Mouse (Mus musculus) lung, embryonic 14.5 days (tissue): ENCODE results near the gene Pms2. TPM values are rescaled to one million over a fixed set of nuclear protein-coding genes. Genes with fewer than 3 reads are reported as not detected.

Experiments used
- ATAC-seq: fragments of 200-750 bp; cut with Nextera tagmentation; 2 replicates; pipeline ENCODE4 v1.8.0; 2017; ENCODE audit warnings: mild to moderate bottlenecking, moderate TSS enrichment, moderate library complexity; ENCODE audit not compliant: insufficient read depth
- DNase-seq: peaks from one replicate; pipeline ENCODE4 v3.0.0-alpha.2; 2015
- H3K27ac ChIP-seq: fragments of 300-500 bp; sonication (generic); 2 replicates; pipeline ENCODE4 v1.5.1; 2014; ENCODE audit warnings: low read depth, mild to moderate bottlenecking, moderate library complexity
- H3K27me3 ChIP-seq: fragments of 300-500 bp; sonication (generic); 2 replicates; pipeline ENCODE4 v1.6.1; 2014; ENCODE audit warnings: low read length, control low read depth; ENCODE audit not compliant: insufficient read depth
- H3K36me3 ChIP-seq: fragments of 300-500 bp; sonication (generic); 2 replicates; pipeline ENCODE4 v1.6.1; 2014; ENCODE audit warnings: control low read depth; ENCODE audit not compliant: insufficient read depth
- H3K4me1 ChIP-seq: fragments of 300-500 bp; sonication (generic); 2 replicates; pipeline ENCODE4 v1.6.1; 2014; ENCODE audit warnings: antibody characterized with exemption, control low read depth; ENCODE audit not compliant: insufficient read depth
- H3K4me2 ChIP-seq: fragments of 300-500 bp; sonication (generic); 2 replicates; pipeline ENCODE4 v1.6.1; 2014; ENCODE audit warnings: mild to moderate bottlenecking
- H3K4me3 ChIP-seq: fragments of 300-500 bp; sonication (generic); 2 replicates; pipeline ENCODE4 v1.5.1; 2014; ENCODE audit warnings: low read depth, low read length
- H3K9ac ChIP-seq: fragments of 300-500 bp; sonication (generic); 2 replicates; pipeline ENCODE4 v1.6.1; 2014
- H3K9me3 ChIP-seq: fragments of 300-500 bp; sonication (generic); 2 replicates; pipeline ENCODE4 v1.6.1; 2016; ENCODE audit warnings: low read depth, low read length, control low read depth
- CTCF ChIP-seq: IDR thresholded peaks from 2 replicates; pipeline ENCODE4 v1.5.1; 2016; ENCODE audit warnings: antibody characterized with exemption, low read depth
- WGBS: fragments of 180-500 bp; shearing (Covaris S2); extraction: QIAGEN DNeasy Blood & Tissue Kit; methylation state at CpG from one replicate; pipeline ENCODE4 v1.1.7; 2014; 5-methylcytosine and 5-hydroxymethylcytosine counted together
- polyA plus RNA-seq: library from polyadenylated mRNA; unstranded; fragments of >200 nt; fragmentation: Nextera tagmentation; extraction: Ambion mirVana; gene quantifications from 2 replicates; pipeline ENCODE4 v1.2.1, GENCODE M21; 2014

The Pms2 gene
- 31.9 and 33.1 TPM in 2 replicates for polyA plus RNA-seq

GRCm38 (mm10) chr5:143909417-143910400 is at the start of gene Pms2, which contains the start of gene Aimp2:
Gene Pms2 (plus strand): TSS chr5:143909964.
Gene Aimp2 (minus strand): TSS chr5:143909847.
- Histone ChIP-seq H3K4me1 (0 out of 2 replicates have a peak, but pooled peaks cover 7% of the 10 kb centered on the region), H3K4me3 (peak within 1 kb of the TSS; percentile 73), H3K27ac (peak within 1 kb of the TSS; percentile 87), H3K9me3 (no peaks in the 10 kb centered on the region), H3K9ac (peak within 1 kb of the TSS; percentile 73), H3K4me2 (peak within 1 kb of the TSS; percentile 85), H3K27me3 (no peaks in the 10 kb centered on the region), H3K36me3 (peaks cover 35% of the 10 kb centered on the region)
- under 1% methylated on average over 70 of the region's 70 CpGs for WGBS
- DNase-seq, result peak; percentile 99
- peak; percentile 99 for ATAC-seq
- no peak for TF ChIP-seq CTCF

DNA sequence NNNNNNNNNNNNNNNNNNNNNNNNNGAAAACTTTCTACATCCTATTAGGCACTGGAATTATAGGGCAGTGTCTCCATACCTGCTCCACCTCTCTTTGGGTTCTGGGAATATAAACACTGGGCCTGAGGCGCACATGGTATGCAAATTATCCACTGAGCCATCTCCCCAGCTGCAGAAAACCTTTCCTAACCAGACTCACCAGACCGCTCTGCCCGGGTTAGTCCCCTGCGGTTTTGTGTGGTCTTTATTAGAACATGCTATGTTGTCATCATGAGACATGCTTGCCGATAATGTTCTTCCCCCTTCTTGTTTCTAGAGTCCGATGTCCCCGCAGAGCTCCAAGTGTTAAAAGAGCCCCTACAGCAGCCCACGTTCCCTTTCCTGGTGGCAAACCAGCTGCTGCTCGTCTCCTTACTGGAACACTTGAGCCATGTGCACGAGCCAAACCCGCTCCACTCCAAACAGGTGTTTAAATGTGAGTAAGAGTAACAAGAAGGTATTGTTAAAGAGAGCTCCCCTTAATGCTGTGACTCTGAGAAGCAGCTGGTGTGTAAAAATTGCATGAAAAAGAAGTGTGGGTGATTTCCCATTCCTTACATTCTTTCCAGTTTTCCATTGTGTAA is 38.1 kb upstream of the Pms2 start:
- Histone ChIP-seq H3K27me3 (no peaks in the 10 kb centered on the region), H3K36me3 (peaks cover 32% of the 10 kb centered on the region), H3K4me2 (no peak overlapping the region), H3K9me3 (no peaks in the 10 kb centered on the region), H3K9ac (no peak overlapping the region), H3K27ac (no peak overlapping the region), H3K4me1 (no peaks in the 10 kb centered on the region), H3K4me3 (no peak overlapping the region)
- WGBS, result 80% methylated on average over 11 of the region's 11 CpGs
- DNase-seq (no peak), ATAC-seq (no peak)
- no peak for TF ChIP-seq CTCF

DNA sequence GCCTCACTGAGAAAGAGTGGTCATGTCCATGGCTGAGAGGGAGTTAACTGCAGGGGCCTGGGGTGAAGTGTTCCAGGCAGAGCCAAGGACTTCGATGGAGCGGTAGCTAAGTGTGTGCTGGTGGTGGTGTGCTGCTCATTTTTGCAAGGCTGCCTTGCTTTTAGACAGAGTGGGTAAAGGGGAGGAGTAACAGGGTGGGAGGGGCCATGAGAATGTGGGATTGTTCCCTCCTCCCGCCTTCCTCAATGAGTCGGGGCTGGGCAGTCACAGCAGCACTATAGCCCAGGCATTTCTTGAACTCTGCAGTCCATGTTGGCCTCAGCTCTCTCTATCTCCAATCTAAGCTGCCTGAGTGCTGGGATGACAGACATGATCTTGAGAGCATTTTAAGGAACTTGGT is 35.2 kb upstream of the Pms2 start:
- H3K27ac ChIP-seq, result no peak overlapping the region
- TF ChIP-seq CTCF, result no peak
- no peak overlapping the region for H3K4me2 ChIP-seq
- no peaks in the 10 kb centered on the region for H3K9me3 ChIP-seq
- no peaks in the 10 kb centered on the region for H3K4me1 ChIP-seq
- ATAC-seq (no peak), DNase-seq (no peak)
- H3K9ac ChIP-seq, result no peak overlapping the region
- no peaks in the 10 kb centered on the region for H3K27me3 ChIP-seq
- H3K36me3 ChIP-seq, result peaks cover 58% of the 10 kb centered on the region
- H3K4me3 ChIP-seq, result no peak overlapping the region
- 67% methylated on average over 4 of the region's 4 CpGs for WGBS

DNA sequence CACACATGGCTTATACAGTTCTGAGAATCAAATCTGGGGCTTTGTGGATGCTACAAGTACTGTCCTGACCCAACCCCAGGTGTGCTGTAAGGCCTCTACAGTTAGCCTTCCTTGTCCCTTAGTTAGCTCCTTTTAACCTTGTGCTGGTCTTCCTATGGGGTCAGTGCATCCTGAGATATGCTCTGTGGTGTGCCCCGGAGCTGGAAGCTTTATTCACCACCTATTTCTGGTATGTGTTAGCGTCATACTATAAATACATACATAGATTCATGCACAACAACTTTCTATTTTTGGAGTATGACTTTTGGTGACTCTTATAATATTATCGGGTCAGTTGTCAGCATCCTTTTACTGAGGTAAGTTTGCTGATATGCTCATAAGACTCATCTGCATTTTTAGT is 24.5 kb upstream of the Pms2 start:
- Histone ChIP-seq H3K36me3 (peaks cover 90% of the 10 kb centered on the region), H3K9me3 (no peaks in the 10 kb centered on the region), H3K4me3 (no peak overlapping the region), H3K4me2 (no peak overlapping the region), H3K27ac (no peak overlapping the region), H3K4me1 (no peaks in the 10 kb centered on the region), H3K27me3 (no peaks in the 10 kb centered on the region), H3K9ac (no peak overlapping the region)
- 94% methylated on average over 3 of the region's 3 CpGs for WGBS
- DNase-seq (no peak), ATAC-seq (no peak)
- TF ChIP-seq CTCF, result no peak

GRCm38 (mm10) chr5:143890741-143891140 is 19.0 kb upstream of the Pms2 start:
- no peak overlapping the region for H3K27ac ChIP-seq
- ATAC-seq (no peak), DNase-seq (no peak)
- no peak for TF ChIP-seq CTCF
- no peaks in the 10 kb centered on the region for H3K9me3 ChIP-seq
- no peak overlapping the region for H3K4me3 ChIP-seq
- no peak overlapping the region for H3K4me2 ChIP-seq
- peaks cover 65% of the 10 kb centered on the region for H3K36me3 ChIP-seq
- no peaks in the 10 kb centered on the region for H3K4me1 ChIP-seq
- 72% methylated on average over 6 of the region's 6 CpGs for WGBS
- no peak overlapping the region for H3K9ac ChIP-seq
- no peaks in the 10 kb centered on the region for H3K27me3 ChIP-seq

DNA sequence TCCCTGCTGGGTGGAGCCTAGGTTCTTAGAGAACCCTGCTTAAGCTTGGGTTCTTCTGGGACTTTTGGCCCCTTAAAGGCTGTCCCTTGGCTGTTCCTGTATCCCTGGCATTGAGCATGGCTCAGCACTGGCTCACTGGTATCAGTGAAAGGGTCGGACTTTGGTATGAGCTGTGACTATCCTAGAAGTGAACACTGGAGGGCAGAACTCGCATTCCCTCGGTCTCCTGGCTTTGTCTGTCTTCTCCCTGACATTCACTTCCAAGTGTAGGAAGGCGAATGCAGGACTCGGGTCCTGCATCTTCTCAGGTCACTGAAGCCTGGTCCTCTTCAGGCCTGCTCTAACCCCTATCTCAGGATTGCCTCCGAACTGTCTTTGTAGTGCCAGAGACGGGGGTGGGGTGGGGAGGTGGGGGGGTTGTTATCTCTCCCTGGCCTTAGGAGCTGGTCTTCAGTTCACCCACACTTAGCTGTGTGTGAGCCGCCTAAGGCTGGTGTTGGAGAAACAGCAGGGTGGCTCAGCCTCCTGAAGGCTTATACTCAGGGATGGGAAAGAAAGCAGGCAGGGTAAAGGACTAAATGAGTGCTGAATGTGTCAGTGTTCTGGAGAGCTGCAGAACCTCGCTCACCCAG is 17.4 kb upstream of the Pms2 start:
- TF ChIP-seq CTCF, result no peak

GRCm38 (mm10) chr5:143893396-143893795 is 16.4 kb upstream of the Pms2 start:
- no peak overlapping the region for H3K27ac ChIP-seq

More for the DNA sequence above, 17.4 kb upstream of the Pms2 start:
- Histone ChIP-seq H3K27me3 (no peaks in the 10 kb centered on the region), H3K4me3 (no peak overlapping the region), H3K36me3 (peaks cover 57% of the 10 kb centered on the region), H3K4me1 (no peaks in the 10 kb centered on the region), H3K27ac (no peak overlapping the region), H3K9ac (no peak overlapping the region), H3K4me2 (no peak overlapping the region), H3K9me3 (no peaks in the 10 kb centered on the region)
- ATAC-seq, result no peak
- DNase-seq, result no peak
- WGBS, result 66% methylated on average over 9 of the region's 9 CpGs

More at GRCm38 (mm10) chr5:143893396-143893795, 16.4 kb upstream of the Pms2 start:
- DNase-seq (no peak), ATAC-seq (no peak)
- Histone ChIP-seq H3K27me3 (no peaks in the 10 kb centered on the region), H3K4me2 (no peak overlapping the region), H3K4me3 (no peak overlapping the region), H3K4me1 (no peaks in the 10 kb centered on the region), H3K36me3 (peaks cover 58% of the 10 kb centered on the region), H3K9ac (no peak overlapping the region), H3K9me3 (no peaks in the 10 kb centered on the region)
- no peak for TF ChIP-seq CTCF
- WGBS, result 58% methylated on average over 5 of the region's 5 CpGs
